Mouse (Mus musculus) frontal cortex, postnatal 36 days (tissue): ENCODE data around the gene Pcnx4.

Experiments used
- DNase-seq, 2 experiments: peaks; one replicate each; pipeline ENCODE4 v3.0.0; 2022; ENCODE audit warnings: low spot score in 2 of 2

The Pcnx4 gene

DNA sequence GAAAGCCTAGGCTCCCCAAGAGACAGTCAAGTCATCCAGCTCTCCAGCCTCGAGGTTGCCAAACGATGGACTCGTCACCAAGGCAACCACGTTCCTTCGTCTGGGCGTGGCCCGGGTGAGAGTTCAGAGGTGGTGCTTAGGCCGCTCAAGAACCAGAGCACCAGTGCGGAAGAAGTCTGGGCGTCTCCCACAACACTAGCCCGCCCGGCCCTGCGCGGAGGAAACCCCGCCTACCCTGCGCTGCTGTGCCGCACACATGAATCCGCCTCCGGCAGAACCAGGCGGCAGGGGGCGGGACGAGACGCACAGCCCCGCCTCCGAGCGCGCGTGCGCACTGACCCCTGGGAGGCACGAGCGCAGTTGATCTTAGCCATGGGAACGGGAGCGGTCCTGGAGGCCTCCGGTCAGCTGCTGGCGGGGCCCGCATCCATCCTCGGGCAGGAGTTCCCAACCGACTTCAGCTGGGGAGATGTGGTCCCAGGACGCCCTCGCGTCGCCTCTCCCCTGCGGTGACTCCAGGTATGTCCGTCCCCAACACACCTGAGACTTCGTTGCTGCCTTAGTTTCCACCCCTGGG, at the start of gene Pcnx4:
Pcnx4 (plus strand) TSS at position 363 of the 577 bp plus-strand sequence.
- DNase-seq = peak; percentile 91 to 96

GRCm38 (mm10) chr12:72487498-72487897, 48.7 kb upstream of the Pcnx4 start:
- no peak for DNase-seq

- DNase-seq = no peak
These were observed 46.2 kb upstream of the Pcnx4 start for GRCm38 (mm10) chr12:72489995-72490394.

DNA sequence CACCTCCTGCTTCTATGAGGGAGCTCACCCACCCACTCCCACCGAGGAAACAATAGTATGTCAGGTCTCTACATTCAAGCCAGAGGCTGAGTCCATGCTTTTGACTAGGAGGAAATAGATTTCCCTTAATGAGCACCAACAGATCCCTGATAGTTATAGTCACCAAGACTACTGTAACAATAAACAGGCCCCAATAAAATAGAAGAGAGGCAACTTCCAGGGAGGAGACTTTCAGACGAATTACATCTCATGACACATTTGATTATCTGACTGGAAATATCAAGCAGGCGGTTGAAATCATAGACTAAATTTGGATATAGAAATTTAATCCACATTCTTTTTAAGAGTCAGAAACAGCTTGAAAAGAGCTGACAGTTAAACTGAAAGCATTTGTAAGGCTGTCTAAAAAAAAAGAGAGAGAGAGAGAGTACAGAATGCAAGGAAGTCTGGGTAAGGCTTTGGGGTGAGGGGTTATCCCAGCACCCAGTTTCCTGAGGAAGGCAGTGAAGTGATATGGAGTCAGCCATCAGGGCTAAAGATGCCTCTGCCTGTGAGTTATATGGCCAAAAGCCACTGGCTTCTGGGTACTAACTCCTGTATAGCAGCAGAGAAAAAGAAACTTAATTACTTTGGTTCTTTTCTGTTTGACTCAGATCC, 45.0 kb upstream of the Pcnx4 start:
- no peak for DNase-seq

- no peak for DNase-seq
These were observed 39.1 kb upstream of the Pcnx4 start for GRCm38 (mm10) chr12:72496866-72497600.

- no peak for DNase-seq
These were observed 26.6 kb upstream of the Pcnx4 start for GRCm38 (mm10) chr12:72509606-72510005.

DNA sequence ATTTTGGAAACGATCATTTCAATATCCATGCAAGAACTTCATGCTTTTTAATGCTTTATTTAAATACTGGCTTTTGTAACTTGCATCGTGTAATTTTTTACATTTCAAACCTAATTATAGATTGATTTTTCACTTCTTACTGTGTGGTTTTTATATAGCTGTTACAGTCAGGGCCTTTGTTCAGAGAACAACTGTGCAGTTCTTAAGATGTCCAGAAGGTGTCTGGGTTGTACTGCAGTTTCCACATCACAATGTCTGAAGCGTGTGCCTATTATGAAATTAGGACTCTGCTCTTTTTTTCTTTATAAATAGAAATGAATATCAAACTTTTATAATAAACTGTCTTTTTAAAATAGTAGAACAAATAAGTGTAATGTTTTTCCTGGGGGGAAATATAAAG, 20.7 kb upstream of the Pcnx4 start:
- DNase-seq = peak in 1 of 2 experiments; percentile 26

- no peak for DNase-seq
These were observed 18.0 kb upstream of the Pcnx4 start for GRCm38 (mm10) chr12:72518114-72518728.

DNA sequence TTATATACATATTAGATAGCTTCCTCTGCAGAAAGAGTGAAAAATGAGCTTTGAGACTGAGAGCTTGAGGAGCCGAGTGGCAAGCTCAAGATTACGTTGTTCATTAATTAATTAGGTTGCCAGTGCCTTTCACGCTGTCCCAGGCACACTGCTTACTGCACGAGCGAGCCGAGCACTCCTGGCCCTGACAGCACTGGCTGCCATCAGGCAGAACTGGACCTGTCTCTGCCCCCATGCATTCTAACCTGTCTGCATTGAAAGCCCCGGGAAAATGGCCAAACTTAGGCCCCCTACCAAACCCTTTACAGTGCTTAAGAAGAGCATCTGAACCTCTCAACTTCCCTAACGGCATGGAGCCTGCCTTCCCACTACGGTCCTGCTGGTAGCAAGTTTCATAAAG, 16.8 kb upstream of the Pcnx4 start:
- no peak for DNase-seq

DNA sequence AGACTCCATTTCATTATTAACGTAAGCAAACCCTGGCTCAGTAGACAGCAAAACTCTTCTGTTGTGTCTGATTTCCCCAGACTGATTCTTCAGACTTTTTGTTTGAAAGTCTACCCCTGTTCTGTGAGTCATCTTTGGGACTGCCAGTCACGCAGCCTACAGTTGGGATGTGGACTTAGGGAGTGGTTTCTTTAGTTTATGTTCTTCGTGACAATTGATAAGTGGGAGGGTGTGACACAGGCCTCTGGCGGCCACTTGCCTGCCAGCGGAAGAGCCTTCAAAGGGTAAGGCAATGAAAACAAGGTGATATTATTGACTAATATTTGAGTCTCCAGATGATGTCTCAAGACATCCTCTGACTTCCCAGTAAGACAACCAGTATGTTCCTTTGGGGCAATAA, 16.3 kb upstream of the Pcnx4 start:
- no peak for DNase-seq

DNA sequence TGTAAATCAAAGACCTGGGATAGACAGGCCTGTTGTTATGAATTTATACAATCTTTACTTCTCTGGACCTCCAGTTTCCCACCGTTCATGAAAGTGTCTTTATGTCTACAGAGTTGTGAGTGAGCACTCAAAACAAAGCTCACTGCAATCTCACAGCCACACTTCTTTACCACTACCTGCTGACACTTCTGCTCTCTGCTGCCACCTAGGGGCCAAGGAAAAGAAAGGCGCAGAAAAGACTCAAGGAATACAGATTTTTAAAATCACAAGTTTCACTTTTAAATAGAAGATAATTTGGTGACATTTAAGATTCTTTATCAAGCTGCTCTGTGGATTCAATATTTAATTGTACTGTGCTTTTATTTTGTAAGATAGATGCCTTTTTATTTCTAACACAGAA, 15.5 kb upstream of the Pcnx4 start:
- peak; percentile 22 to 43 for DNase-seq

- DNase-seq = no peak
These were observed 10.6 kb upstream of the Pcnx4 start for GRCm38 (mm10) chr12:72525588-72525987.

- no peak for DNase-seq
These were observed 3.9 kb upstream of the Pcnx4 start for GRCm38 (mm10) chr12:72532303-72532702.

DNA sequence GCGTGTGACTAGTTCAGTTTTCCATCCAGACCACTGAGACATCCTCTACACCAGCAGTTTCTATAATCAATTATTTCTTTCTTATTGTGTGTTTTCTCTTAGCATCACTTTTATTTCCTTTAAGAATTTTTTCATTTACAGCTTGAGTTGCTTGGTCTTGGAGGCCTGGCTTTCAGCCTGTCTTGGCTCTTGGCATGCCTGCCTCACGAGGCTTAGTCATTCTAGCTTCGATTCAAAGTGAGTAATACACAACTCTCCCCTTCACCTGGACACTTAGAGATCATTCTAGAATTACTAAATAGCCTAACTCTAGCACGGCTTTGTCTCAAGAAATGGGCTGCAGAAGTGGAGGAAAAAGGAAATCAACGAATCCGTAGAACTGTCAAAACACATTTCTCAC, 2.2 kb upstream of the Pcnx4 start:
- no peak for DNase-seq

DNA sequence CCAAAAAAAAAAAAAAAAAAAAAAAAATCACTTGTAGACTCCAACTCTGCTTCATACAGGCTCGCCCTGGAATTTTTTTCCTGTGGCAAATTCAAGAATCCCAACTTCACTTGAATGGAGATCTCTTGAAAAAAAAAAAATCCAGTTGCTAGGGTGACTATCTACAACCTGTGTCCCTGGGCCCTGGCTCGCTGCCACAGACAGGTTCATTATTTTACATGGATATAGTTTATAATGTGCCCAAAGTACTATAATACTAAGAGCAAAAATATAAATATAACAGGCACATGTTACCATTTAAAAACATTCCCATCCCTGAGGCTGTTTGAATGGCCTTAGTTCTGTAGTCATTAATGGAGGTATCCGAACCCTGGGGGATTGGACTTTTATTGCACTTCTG, 584 bp upstream of the Pcnx4 start:
- no peak for DNase-seq

- DNase-seq = peak; percentile 36 to 68
These were observed 2.4 kb downstream of the Pcnx4 start for GRCm38 (mm10) chr12:72538571-72538970.

GRCm38 (mm10) chr12:72554347-72554746, 18.2 kb downstream of the Pcnx4 start:
- DNase-seq = no peak

- DNase-seq = no peak
These were observed 28.2 kb downstream of the Pcnx4 start for GRCm38 (mm10) chr12:72564281-72564795.

DNA sequence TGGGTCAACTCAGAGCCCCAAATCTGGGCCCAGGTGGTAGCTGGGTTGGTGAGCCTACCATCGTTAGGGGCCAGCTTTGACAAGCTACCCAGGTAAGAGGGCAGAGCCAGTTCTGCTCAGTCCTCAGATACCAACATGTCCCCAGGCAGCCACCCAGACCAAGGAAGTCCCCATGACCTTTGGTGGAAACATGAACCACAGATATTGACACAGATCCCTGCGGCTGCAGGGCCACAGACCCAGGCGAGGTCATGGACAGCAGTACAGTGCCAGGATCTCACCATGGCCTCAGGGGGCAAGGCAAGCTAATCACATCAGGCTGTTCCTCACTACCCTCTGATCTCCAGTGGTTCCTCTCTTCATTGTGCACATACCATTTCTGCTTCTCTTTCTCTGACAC, 45.8 kb downstream of the Pcnx4 start:
- DNase-seq = no peak

GRCm38 (mm10) chr12:72583099-72583498, 46.9 kb downstream of the Pcnx4 start:
- no peak for DNase-seq

GRCm38 (mm10) chr12:72585339-72585738, 49.2 kb downstream of the Pcnx4 start:
- DNase-seq = no peak

- DNase-seq = no peak
These were observed 56.8 kb downstream of the Pcnx4 start for GRCm38 (mm10) chr12:72592991-72593390.
